Mouse (Mus musculus) lung, postnatal 0 days (tissue): ENCODE results near the gene Pou5f1.

Experiments used
- CTCF ChIP-seq: IDR thresholded peaks from 2 replicates; pipeline ENCODE4 v1.5.1; 2016; ENCODE audit warnings: antibody characterized with exemption, mild to moderate bottlenecking
- EP300 ChIP-seq: IDR thresholded peaks from 2 replicates; pipeline ENCODE4 v1.6.1; 2016; ENCODE audit warnings: antibody characterized with exemption, mild to moderate bottlenecking, control low read depth

GRCm38 (mm10) chr17:35537421-35537820 lies 31.6 kb downstream of the Pou5f1 start:
- TF ChIP-seq EP300 (no peak), CTCF (no peak)
